Mouse (Mus musculus): ENCODE data around the gene Krt87. TPM values are rescaled to one million over a fixed set of nuclear protein-coding genes. Genes with fewer than 3 reads are reported as not detected.

The Krt87 gene
- polyA plus RNA-seq, 1 experiment from 2014 or later: 0.09 TPM

- 0 out of 2 replicates have a peak overlapping the region, but pooled peaks have one; percentile 7 for H3K4me2 ChIP-seq (replicated peaks)
- no peaks in the 10 kb centered on the region for H3K9me3 ChIP-seq
- no peak overlapping the region for H3K4me3 ChIP-seq
- no peak overlapping the region for H3K27ac ChIP-seq (replicated peaks)
- no peak for ATAC-seq (replicated peaks)
- no peaks in the 10 kb centered on the region for H3K27me3 ChIP-seq
- WGBS: 34% methylated on average over 16 of the region's 16 CpGs
- no peak overlapping the region for H3K9ac ChIP-seq (replicated peaks)
- no peaks in the 10 kb centered on the region for H3K36me3 ChIP-seq
- H3K4me1 ChIP-seq: peaks cover 9% of the 10 kb centered on the region; the same call in 1 of the 2 replicates
Observed at GRCm38 (mm10) chr15:101458361-101458930, 19.8 kb upstream of the Krt87 start.

- Histone ChIP-seq H3K27me3 (no peaks in the 10 kb centered on the region), H3K4me3 (no peak overlapping the region), H3K4me2 (replicated peaks) (no peak overlapping the region), H3K9ac (replicated peaks) (no peak overlapping the region), H3K27ac (replicated peaks) (no peak overlapping the region), H3K9me3 (no peaks in the 10 kb centered on the region), H3K36me3 (no peaks in the 10 kb centered on the region), H3K4me1 (peaks cover 9% of the 10 kb centered on the region; the same call in 1 of the 2 replicates)
- no peak for ATAC-seq (replicated peaks)
- WGBS: 89% methylated on average over 6 of the region's 6 CpGs
Observed at GRCm38 (mm10) chr15:101455891-101456290, 17.3 kb upstream of the Krt87 start.

DNA sequence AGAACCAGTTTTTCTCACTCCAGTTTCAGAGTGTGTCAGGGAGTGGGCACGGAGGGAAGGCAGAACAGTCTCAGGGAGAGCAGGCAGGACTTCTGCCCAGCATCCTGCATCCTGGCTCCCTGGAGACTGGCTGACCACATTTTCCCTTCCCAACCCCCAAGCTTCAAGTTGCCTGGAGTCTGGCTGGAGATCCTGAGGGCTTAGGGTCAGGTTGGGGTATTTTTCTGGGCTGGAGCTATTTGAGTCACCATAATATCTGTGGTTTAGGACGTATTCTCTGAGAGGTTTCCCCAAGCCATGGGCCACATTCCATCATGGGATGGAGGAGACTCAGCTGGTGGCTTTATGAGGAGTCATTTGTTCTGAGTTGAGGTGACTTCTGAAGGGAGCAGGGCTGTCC is 16.7 kb upstream of the Krt87 start:
- H3K4me2 ChIP-seq (replicated peaks): no peak overlapping the region
- H3K36me3 ChIP-seq: no peaks in the 10 kb centered on the region
- no peak overlapping the region for H3K9ac ChIP-seq (replicated peaks)
- H3K27me3 ChIP-seq: no peaks in the 10 kb centered on the region
- no peak overlapping the region for H3K4me3 ChIP-seq
- H3K9me3 ChIP-seq: no peaks in the 10 kb centered on the region
- peaks cover 9% of the 10 kb centered on the region; the same call in 1 of the 2 replicates for H3K4me1 ChIP-seq
- WGBS: 90% methylated on average over 2 of the region's 2 CpGs
- no peak overlapping the region for H3K27ac ChIP-seq (replicated peaks)
- ATAC-seq (replicated peaks): no peak

GRCm38 (mm10) chr15:101454774-101455173 is 16.2 kb upstream of the Krt87 start:
- H3K9me3 ChIP-seq: no peaks in the 10 kb centered on the region
- no peak overlapping the region for H3K27ac ChIP-seq (replicated peaks)
- H3K4me1 ChIP-seq: peaks cover 9% of the 10 kb centered on the region; the same call in 1 of the 2 replicates
- no peak for ATAC-seq (replicated peaks)
- H3K27me3 ChIP-seq: no peaks in the 10 kb centered on the region
- no peak overlapping the region for H3K9ac ChIP-seq (replicated peaks)
- H3K4me2 ChIP-seq (replicated peaks): no peak overlapping the region
- H3K36me3 ChIP-seq: no peaks in the 10 kb centered on the region
- WGBS: 89% methylated on average over 8 of the region's 8 CpGs
- no peak overlapping the region for H3K4me3 ChIP-seq

DNA sequence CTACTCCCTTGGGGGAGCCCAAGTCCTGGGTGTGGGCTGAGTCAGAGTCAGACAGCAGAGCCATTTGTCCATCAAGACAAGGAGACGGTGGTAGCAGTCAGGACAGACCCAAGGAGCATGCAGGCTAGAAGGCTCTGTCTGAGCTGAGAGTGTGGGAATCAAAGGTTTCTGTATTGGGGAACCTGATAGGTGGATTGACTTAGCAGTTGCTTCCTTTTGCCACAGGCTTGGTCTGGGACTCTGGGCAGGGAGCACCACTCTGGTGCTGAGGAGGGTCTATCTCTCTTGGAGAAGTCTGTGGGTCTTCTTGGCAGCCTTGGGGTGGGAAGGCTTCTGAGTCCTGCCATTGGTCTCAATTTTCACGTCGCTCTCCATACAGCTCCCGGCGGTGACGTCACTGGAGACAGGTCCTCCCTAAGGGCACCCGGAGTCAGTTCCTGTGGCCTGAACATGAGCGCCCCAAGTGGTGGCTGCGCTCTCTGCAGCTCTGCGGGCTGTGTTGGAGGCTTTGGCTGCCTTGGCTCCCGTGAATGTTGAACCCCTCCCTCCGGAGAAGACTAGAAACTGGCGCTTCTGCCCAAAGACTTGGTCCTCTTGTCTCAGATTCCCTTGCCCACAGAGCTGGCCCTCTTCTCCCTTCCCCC is 14.6 kb upstream of the Krt87 start:
- H3K27me3 ChIP-seq: no peaks in the 10 kb centered on the region
- WGBS: 6% methylated on average over 13 of the region's 13 CpGs
- H3K4me2 ChIP-seq (replicated peaks): no peak overlapping the region
- no peaks in the 10 kb centered on the region for H3K9me3 ChIP-seq
- no peaks in the 10 kb centered on the region for H3K36me3 ChIP-seq
- no peak overlapping the region for H3K4me3 ChIP-seq
- 0 out of 2 replicates have a peak, but pooled peaks cover 3% of the 10 kb centered on the region for H3K4me1 ChIP-seq
- no peak overlapping the region for H3K27ac ChIP-seq (replicated peaks)
- no peak for ATAC-seq (replicated peaks)
- H3K9ac ChIP-seq (replicated peaks): no peak overlapping the region

DNA sequence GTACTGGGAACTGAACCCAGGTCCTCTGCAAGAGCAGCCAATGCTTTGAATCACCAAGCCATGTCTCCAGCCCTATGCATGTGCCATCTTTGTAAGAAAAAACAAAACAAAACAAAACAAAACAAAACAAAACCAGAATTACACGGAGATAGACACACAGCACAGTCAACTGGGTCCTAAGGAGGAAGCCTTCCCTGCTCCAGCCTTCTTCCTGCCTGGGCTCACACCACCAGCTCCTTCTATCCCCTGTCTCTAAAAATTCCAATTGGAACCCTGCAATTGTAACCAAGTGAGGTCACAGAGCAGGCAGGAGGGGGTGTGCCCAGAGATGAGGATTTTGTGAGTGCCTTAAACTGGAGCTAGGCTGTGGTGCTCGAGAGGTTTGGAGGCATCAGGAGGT is 8.8 kb upstream of the Krt87 start, which contains the start of gene Krt88:
Gene Krt88, plus strand, starts transcription at position 301 of the 400 bp plus-strand sequence.
- WGBS: 71% methylated on average over 2 of the region's 2 CpGs
- ATAC-seq (replicated peaks): no peak
- no peaks in the 10 kb centered on the region for H3K27me3 ChIP-seq

DNA sequence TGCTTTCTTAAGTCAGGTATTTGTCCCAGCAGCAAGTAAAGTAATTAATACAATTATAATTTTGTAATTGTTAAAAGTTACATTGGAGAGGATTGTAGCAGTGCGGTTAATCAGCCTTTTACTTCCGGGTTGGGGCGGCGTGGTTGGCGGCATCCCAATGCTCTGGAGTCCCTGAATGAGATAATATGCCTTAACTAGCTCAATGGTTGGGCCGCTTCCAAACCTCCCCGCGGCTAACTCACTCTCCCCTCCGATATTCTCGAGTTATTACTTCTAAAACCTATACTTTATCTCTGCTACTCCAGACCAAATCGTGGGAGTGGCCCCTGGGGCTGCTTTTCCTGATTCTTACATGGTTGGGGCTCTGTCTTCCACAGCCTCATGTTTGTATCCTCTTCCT is 8.0 kb upstream of the Krt87 start:
- H3K27me3 ChIP-seq: no peaks in the 10 kb centered on the region
- 52% methylated on average over 11 of the region's 11 CpGs for WGBS
- no peak overlapping the region for H3K9ac ChIP-seq (replicated peaks)
- H3K27ac ChIP-seq (replicated peaks): no peak overlapping the region
- no peak for ATAC-seq (replicated peaks)
- no peaks in the 10 kb centered on the region for H3K36me3 ChIP-seq
- peak overlapping the region; percentile 18; the same call in 1 of the 2 replicates for H3K4me2 ChIP-seq (replicated peaks)
- H3K4me3 ChIP-seq: no peak overlapping the region
- H3K9me3 ChIP-seq: no peaks in the 10 kb centered on the region
- no peaks in the 10 kb centered on the region for H3K4me1 ChIP-seq

More for the DNA sequence above, 8.8 kb upstream of the Krt87 start, which contains the start of gene Krt88:
- no peaks in the 10 kb centered on the region for H3K9me3 ChIP-seq
- no peaks in the 10 kb centered on the region for H3K36me3 ChIP-seq
- H3K27ac ChIP-seq (replicated peaks): no peak within 1 kb of the TSS
- H3K9ac ChIP-seq (replicated peaks): no peak within 1 kb of the TSS
- no peaks in the 10 kb centered on the region for H3K4me1 ChIP-seq
- peak within 1 kb of the TSS; percentile 18; the same call in 1 of the 2 replicates for H3K4me2 ChIP-seq (replicated peaks)
- no peak within 1 kb of the TSS for H3K4me3 ChIP-seq

DNA sequence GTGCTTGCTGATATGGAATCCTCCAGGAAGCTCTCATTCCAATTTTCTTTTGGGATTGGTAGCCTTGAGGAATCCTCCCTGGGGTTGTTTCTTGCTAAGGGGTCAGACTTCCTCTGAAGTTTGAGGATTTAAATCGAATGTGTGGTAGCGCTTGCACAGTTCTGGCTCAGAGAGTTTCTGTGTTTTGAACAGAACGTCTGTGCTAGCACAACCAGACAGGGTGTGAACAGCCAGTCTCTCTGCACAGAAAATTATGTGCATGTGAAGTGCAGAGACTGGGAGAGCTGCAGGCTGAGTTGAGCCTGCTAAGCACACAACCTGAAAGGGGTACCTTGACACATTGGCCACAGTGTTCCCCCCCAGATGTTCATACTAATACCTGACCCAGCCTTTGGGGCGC is 2.2 kb upstream of the Krt87 start:
- Histone ChIP-seq H3K27ac (replicated peaks) (peak overlapping the region; percentile 43), H3K4me1 (peaks cover 13% of the 10 kb centered on the region), H3K9me3 (no peaks in the 10 kb centered on the region), H3K27me3 (peaks cover 23% of the 10 kb centered on the region), H3K4me3 (no peak overlapping the region), H3K36me3 (no peaks in the 10 kb centered on the region), H3K9ac (replicated peaks) (no peak overlapping the region), H3K4me2 (replicated peaks) (no peak overlapping the region)
- WGBS: 72% methylated on average over 4 of the region's 4 CpGs
- no peak for ATAC-seq (replicated peaks)

DNA sequence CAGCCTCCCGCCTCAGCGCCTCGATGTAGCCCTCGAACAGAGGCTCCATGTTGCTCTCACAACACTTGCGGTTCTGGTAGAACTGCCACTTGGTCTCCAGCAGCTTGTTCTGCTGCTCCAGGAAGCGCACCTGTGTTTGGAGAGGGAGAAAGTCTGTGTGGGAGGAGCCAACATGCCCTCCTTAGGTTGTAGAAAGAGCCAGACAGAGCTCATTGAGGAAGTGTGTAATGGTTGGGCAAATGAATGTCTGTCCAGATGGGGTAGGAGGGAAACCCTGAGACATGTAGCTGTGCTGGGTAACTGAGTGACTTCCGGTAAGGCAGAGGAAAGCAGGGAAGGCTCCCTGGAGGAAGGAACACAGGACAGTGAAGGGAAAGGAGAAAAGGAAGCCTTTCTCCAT is 2.0 kb downstream of the Krt87 start:
- no peak overlapping the region for H3K4me3 ChIP-seq
- no peak overlapping the region for H3K4me2 ChIP-seq (replicated peaks)
- H3K27ac ChIP-seq (replicated peaks): no peak overlapping the region
- peaks cover 23% of the 10 kb centered on the region for H3K27me3 ChIP-seq
- no peak overlapping the region for H3K9ac ChIP-seq (replicated peaks)
- peaks cover 13% of the 10 kb centered on the region for H3K4me1 ChIP-seq
- no peaks in the 10 kb centered on the region for H3K36me3 ChIP-seq
- H3K9me3 ChIP-seq: no peaks in the 10 kb centered on the region
- WGBS: 93% methylated on average over 7 of the region's 7 CpGs
- no peak for ATAC-seq (replicated peaks)

GRCm38 (mm10) chr15:101424914-101425313 is 13.7 kb downstream of the Krt87 start:
- Histone ChIP-seq H3K4me3 (no peak overlapping the region), H3K36me3 (no peaks in the 10 kb centered on the region), H3K4me1 (no peaks in the 10 kb centered on the region), H3K9ac (replicated peaks) (no peak overlapping the region), H3K27ac (replicated peaks) (no peak overlapping the region), H3K9me3 (no peaks in the 10 kb centered on the region), H3K4me2 (replicated peaks) (no peak overlapping the region), H3K27me3 (no peaks in the 10 kb centered on the region)
- whole genome bisulfite sequencing: 25% methylated on average over 5 of the region's 5 CpGs
- ATAC-seq (replicated peaks): no peak

GRCm38 (mm10) chr15:101420903-101421302 is 17.7 kb downstream of the Krt87 start:
- no peak for ATAC-seq (replicated peaks)
- Histone ChIP-seq H3K27me3 (no peaks in the 10 kb centered on the region), H3K36me3 (no peaks in the 10 kb centered on the region), H3K4me2 (replicated peaks) (no peak overlapping the region), H3K4me3 (no peak overlapping the region), H3K9ac (replicated peaks) (no peak overlapping the region), H3K4me1 (no peaks in the 10 kb centered on the region), H3K27ac (replicated peaks) (no peak overlapping the region), H3K9me3 (no peaks in the 10 kb centered on the region)
- WGBS: 66% methylated on average over 6 of the region's 6 CpGs

DNA sequence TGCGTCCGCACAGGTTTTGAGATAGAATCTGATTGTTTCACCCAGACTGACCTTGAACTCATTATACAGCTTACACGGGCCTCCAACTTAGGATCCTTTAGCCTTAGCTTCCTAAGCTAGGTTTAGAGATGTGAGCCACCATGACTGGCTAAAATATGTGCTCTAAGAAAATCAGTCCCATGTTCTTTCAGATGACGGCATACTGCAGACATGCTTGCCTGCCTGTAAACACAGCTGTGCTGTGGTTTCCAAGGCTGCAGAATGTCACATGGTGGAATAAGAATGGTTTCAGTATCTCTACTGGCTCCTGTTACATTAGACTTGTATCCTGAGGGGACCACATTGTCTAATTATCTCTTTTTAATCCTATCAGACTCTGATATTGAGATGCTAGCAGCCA is 19.7 kb downstream of the Krt87 start:
- Histone ChIP-seq H3K9me3 (no peaks in the 10 kb centered on the region), H3K27me3 (no peaks in the 10 kb centered on the region), H3K9ac (replicated peaks) (no peak overlapping the region), H3K4me3 (no peak overlapping the region), H3K27ac (replicated peaks) (no peak overlapping the region), H3K4me1 (no peaks in the 10 kb centered on the region), H3K36me3 (no peaks in the 10 kb centered on the region), H3K4me2 (replicated peaks) (no peak overlapping the region)
- WGBS: 81% methylated on average over 4 of the region's 4 CpGs
- ATAC-seq (replicated peaks): 0 out of 2 replicates have a peak, but pooled peaks have one; percentile 23
